Mouse (Mus musculus) embryonic facial prominence, embryonic 13.5 days (tissue): ENCODE results near the gene Hcfc1. TPM values are rescaled to one million over a fixed set of nuclear protein-coding genes. Genes with fewer than 3 reads are reported as not detected.

Experiments
- ATAC-seq: fragments of 200-750 bp; cut with Nextera tagmentation; 2 replicates; pipeline ENCODE4 v1.8.0; 2017; ENCODE audit warnings: low read depth; ENCODE audit not compliant: insufficient number of reproducible peaks, insufficient read depth, low FRiP score, low TSS enrichment
- H3K27ac ChIP-seq: fragments of 300-500 bp; sonication (generic); 2 replicates; pipeline ENCODE4 v1.5.1; 2015; ENCODE audit warnings: moderate library complexity, mild to moderate bottlenecking, inconsistent platforms
- H3K27me3 ChIP-seq: fragments of 300-500 bp; sonication (generic); 2 replicates; pipeline ENCODE4 v1.6.1; 2015; ENCODE audit warnings: mild to moderate bottlenecking, inconsistent platforms
- H3K36me3 ChIP-seq: fragments of 300-500 bp; sonication (generic); 2 replicates; pipeline ENCODE4 v1.6.1; 2015; ENCODE audit warnings: mild to moderate bottlenecking, inconsistent platforms
- H3K4me1 ChIP-seq: fragments of 300-500 bp; sonication (generic); 2 replicates; pipeline ENCODE4 v1.6.1; 2015; ENCODE audit warnings: inconsistent platforms
- H3K4me2 ChIP-seq: fragments of 300-500 bp; sonication (generic); 2 replicates; pipeline ENCODE4 v1.6.1; 2015; ENCODE audit warnings: moderate library complexity, mild to moderate bottlenecking, inconsistent platforms
- H3K4me3 ChIP-seq: fragments of 300-500 bp; sonication (generic); 2 replicates; pipeline ENCODE4 v1.5.1; 2015; ENCODE audit warnings: mild to moderate bottlenecking, inconsistent platforms
- H3K9ac ChIP-seq: fragments of 300-500 bp; sonication (generic); 2 replicates; pipeline ENCODE4 v1.6.1; 2015; ENCODE audit warnings: mild to moderate bottlenecking, inconsistent platforms
- H3K9me3 ChIP-seq: fragments of 300-500 bp; sonication (generic); 2 replicates; pipeline ENCODE4 v1.6.1; 2016; ENCODE audit warnings: inconsistent platforms
- WGBS: fragments of 180-500 bp; shearing (Covaris S2); methylation state at CpG from one replicate; pipeline ENCODE4 v1.1.7; 2015; ENCODE audit warnings: mixed read lengths; 5-methylcytosine and 5-hydroxymethylcytosine counted together
- polyA plus RNA-seq: library from polyadenylated mRNA; unstranded; fragments of >200 nt; fragmentation: Nextera tagmentation; extraction: Ambion mirVana; gene quantifications from 2 replicates; pipeline ENCODE4 v1.2.1, GENCODE M21; 2015

Gene Hcfc1
- polyA plus RNA-seq, 1 experiment from 2014 or later, result 65.4 TPM

- Histone ChIP-seq H3K4me3 (no peak overlapping the region), H3K27me3 (peaks cover 13% of the 10 kb centered on the region; the same call in 1 of the 2 replicates), H3K27ac (no peak overlapping the region), H3K36me3 (no peaks in the 10 kb centered on the region), H3K9me3 (no peaks in the 10 kb centered on the region), H3K9ac (no peak overlapping the region), H3K4me2 (no peak overlapping the region), H3K4me1 (no peaks in the 10 kb centered on the region; the same call in 1 of the 2 replicates)
- no peak for ATAC-seq
- WGBS, result 83% methylated on average over 2 of the region's 2 CpGs
Observed at GRCm38 (mm10) chrX:73969729-73970128, 3.6 kb upstream of the Hcfc1 start.

GRCm38 (mm10) chrX:73969167-73969566 lies 3.0 kb upstream of the Hcfc1 start:
- Histone ChIP-seq H3K9me3 (no peaks in the 10 kb centered on the region), H3K4me2 (no peak overlapping the region), H3K9ac (no peak overlapping the region), H3K27ac (no peak overlapping the region), H3K4me1 (peaks cover 5% of the 10 kb centered on the region), H3K4me3 (no peak overlapping the region), H3K27me3 (peaks cover 13% of the 10 kb centered on the region; the same call in 1 of the 2 replicates), H3K36me3 (no peaks in the 10 kb centered on the region)
- ATAC-seq, result no peak
- WGBS, result 71% methylated on average over 1 of the region's 1 CpGs

- Histone ChIP-seq H3K27ac (peak overlapping the region; percentile 99), H3K4me3 (peak overlapping the region; percentile 69), H3K27me3 (peaks cover 13% of the 10 kb centered on the region; the same call in 1 of the 2 replicates), H3K4me2 (peak overlapping the region; percentile 55), H3K4me1 (peaks cover 21% of the 10 kb centered on the region), H3K9ac (peak overlapping the region; percentile 78), H3K36me3 (no peaks in the 10 kb centered on the region), H3K9me3 (no peaks in the 10 kb centered on the region)
- ATAC-seq, result peak; percentile 84
- WGBS, result 19% methylated on average over 60 of the region's 60 CpGs
Observed at GRCm38 (mm10) chrX:73967177-73968075, 1.3 kb upstream of the Hcfc1 start.

- Histone ChIP-seq H3K4me3 (peak overlapping the region; percentile 69), H3K27me3 (peaks cover 13% of the 10 kb centered on the region; the same call in 1 of the 2 replicates), H3K4me2 (peak overlapping the region; percentile 71), H3K27ac (peak overlapping the region; percentile 99), H3K4me1 (peaks cover 21% of the 10 kb centered on the region), H3K9me3 (no peaks in the 10 kb centered on the region), H3K9ac (peak overlapping the region; percentile 78), H3K36me3 (no peaks in the 10 kb centered on the region)
- ATAC-seq, result no peak
- WGBS, result 24% methylated on average over 20 of the region's 20 CpGs
Observed at GRCm38 (mm10) chrX:73965307-73965706, 850 bp downstream of the Hcfc1 start.

- H3K9ac ChIP-seq, result peak overlapping the region; percentile 78
- no peak overlapping the region for H3K27ac ChIP-seq
Observed at GRCm38 (mm10) chrX:73964363-73964762, 1.8 kb downstream of the Hcfc1 start.

GRCm38 (mm10) chrX:73954988-73955387 lies 11.2 kb downstream of the Hcfc1 start:
- no peak overlapping the region for H3K4me3 ChIP-seq
- WGBS, result 93% methylated on average over 6 of the region's 6 CpGs
- H3K27ac ChIP-seq, result no peak overlapping the region
- peaks cover 89% of the 10 kb centered on the region for H3K36me3 ChIP-seq
- ATAC-seq, result no peak
- no peaks in the 10 kb centered on the region for H3K27me3 ChIP-seq
- H3K4me2 ChIP-seq, result no peak overlapping the region
- no peak overlapping the region for H3K9ac ChIP-seq
- H3K4me1 ChIP-seq, result no peaks in the 10 kb centered on the region
- no peaks in the 10 kb centered on the region for H3K9me3 ChIP-seq

More at GRCm38 (mm10) chrX:73964363-73964762, 1.8 kb downstream of the Hcfc1 start:
- no peaks in the 10 kb centered on the region for H3K9me3 ChIP-seq
- H3K36me3 ChIP-seq, result peaks cover 2% of the 10 kb centered on the region
- H3K4me2 ChIP-seq, result peak overlapping the region; percentile 71
- H3K27me3 ChIP-seq, result peaks cover 13% of the 10 kb centered on the region; the same call in 1 of the 2 replicates
- peaks cover 21% of the 10 kb centered on the region for H3K4me1 ChIP-seq
- whole genome bisulfite sequencing, result 44% methylated on average over 3 of the region's 3 CpGs
- ATAC-seq, result no peak
- H3K4me3 ChIP-seq, result peak overlapping the region; percentile 69

- H3K4me2 ChIP-seq, result no peak overlapping the region
- no peak overlapping the region for H3K4me3 ChIP-seq
- 91% methylated on average over 5 of the region's 5 CpGs for WGBS
- no peak overlapping the region for H3K9ac ChIP-seq
- no peaks in the 10 kb centered on the region for H3K4me1 ChIP-seq
- H3K27ac ChIP-seq, result no peak overlapping the region
- no peaks in the 10 kb centered on the region for H3K9me3 ChIP-seq
- H3K27me3 ChIP-seq, result no peaks in the 10 kb centered on the region
- no peak for ATAC-seq
- peaks cover 94% of the 10 kb centered on the region for H3K36me3 ChIP-seq
Observed at GRCm38 (mm10) chrX:73952603-73953002, 13.6 kb downstream of the Hcfc1 start.

- Histone ChIP-seq H3K36me3 (peaks cover 96% of the 10 kb centered on the region), H3K4me2 (no peak overlapping the region), H3K9me3 (no peaks in the 10 kb centered on the region), H3K4me3 (no peak overlapping the region), H3K27me3 (no peaks in the 10 kb centered on the region), H3K27ac (no peak overlapping the region), H3K9ac (no peak overlapping the region), H3K4me1 (no peaks in the 10 kb centered on the region)
- no peak for ATAC-seq
- 91% methylated on average over 10 of the region's 10 CpGs for WGBS
Observed at GRCm38 (mm10) chrX:73949341-73949740, 16.8 kb downstream of the Hcfc1 start.

GRCm38 (mm10) chrX:73948647-73949046 lies 17.5 kb downstream of the Hcfc1 start:
- no peaks in the 10 kb centered on the region for H3K9me3 ChIP-seq
- no peaks in the 10 kb centered on the region for H3K4me1 ChIP-seq
- WGBS, result 36% methylated on average over 4 of the region's 4 CpGs
- no peak overlapping the region for H3K4me3 ChIP-seq
- no peak overlapping the region for H3K27ac ChIP-seq
- no peak for ATAC-seq
- H3K9ac ChIP-seq, result no peak overlapping the region
- H3K27me3 ChIP-seq, result no peaks in the 10 kb centered on the region
- H3K36me3 ChIP-seq, result peaks cover 97% of the 10 kb centered on the region
- H3K4me2 ChIP-seq, result no peak overlapping the region

GRCm38 (mm10) chrX:73946896-73947295 lies 19.3 kb downstream of the Hcfc1 start:
- 84% methylated on average over 6 of the region's 6 CpGs for WGBS
- Histone ChIP-seq H3K27me3 (no peaks in the 10 kb centered on the region), H3K4me2 (no peak overlapping the region), H3K4me3 (no peak overlapping the region), H3K9me3 (no peaks in the 10 kb centered on the region), H3K4me1 (no peaks in the 10 kb centered on the region), H3K27ac (no peak overlapping the region), H3K36me3 (peaks cover 94% of the 10 kb centered on the region), H3K9ac (no peak overlapping the region)
- no peak for ATAC-seq

- Histone ChIP-seq H3K4me2 (no peak overlapping the region), H3K4me3 (no peak overlapping the region), H3K4me1 (no peaks in the 10 kb centered on the region), H3K9me3 (no peaks in the 10 kb centered on the region), H3K9ac (no peak overlapping the region), H3K27ac (no peak overlapping the region), H3K27me3 (no peaks in the 10 kb centered on the region), H3K36me3 (peaks cover 56% of the 10 kb centered on the region)
- 79% methylated on average over 2 of the region's 2 CpGs for WGBS
- ATAC-seq, result no peak
Observed at GRCm38 (mm10) chrX:73942294-73942693, 23.9 kb downstream of the Hcfc1 start.

- Histone ChIP-seq H3K27ac (no peak overlapping the region), H3K4me3 (no peak overlapping the region), H3K9ac (no peak overlapping the region), H3K4me1 (no peaks in the 10 kb centered on the region), H3K27me3 (no peaks in the 10 kb centered on the region), H3K4me2 (no peak overlapping the region), H3K9me3 (no peaks in the 10 kb centered on the region), H3K36me3 (peaks cover 51% of the 10 kb centered on the region)
- no peak for ATAC-seq
- 76% methylated on average over 2 of the region's 2 CpGs for WGBS
Observed at GRCm38 (mm10) chrX:73941860-73942259, 24.3 kb downstream of the Hcfc1 start.
